Mouse (Mus musculus) lung, postnatal 0 days (tissue): ENCODE measurements around the gene Acbd4. TPM values are rescaled to one million over a fixed set of nuclear protein-coding genes. Genes with fewer than 3 reads are reported as not detected.

Source experiments
- ATAC-seq: fragments of 200-750 bp; cut with Nextera tagmentation; 2 replicates; pipeline ENCODE4 v1.8.0; 2017; ENCODE audit warnings: moderate library complexity
- DNase-seq: peaks from one replicate; pipeline ENCODE4 v3.0.0-alpha.2; 2016; ENCODE audit warnings: low spot score
- H3K27ac ChIP-seq: fragments of 300-500 bp; sonication (generic); 2 replicates; pipeline ENCODE4 v1.5.1; 2014; ENCODE audit warnings: antibody characterized with exemption, mild to moderate bottlenecking, low read length, mixed read lengths
- H3K27me3 ChIP-seq: fragments of 300-500 bp; sonication (generic); replicated peaks from 2 replicates; pipeline ENCODE4 v1.6.1; 2014; ENCODE audit warnings: low read length, mixed read lengths; ENCODE audit not compliant: insufficient read depth
- H3K36me3 ChIP-seq: fragments of 300-500 bp; sonication (generic); 2 replicates; pipeline ENCODE4 v1.6.1; 2014; ENCODE audit warnings: low read length, mixed read lengths; ENCODE audit not compliant: insufficient read depth
- H3K4me1 ChIP-seq: fragments of 300-500 bp; sonication (generic); 2 replicates; pipeline ENCODE4 v1.6.1; 2014; ENCODE audit warnings: antibody characterized with exemption, low read depth, low read length, mixed read lengths; ENCODE audit not compliant: insufficient read depth
- H3K4me2 ChIP-seq: fragments of 300-500 bp; sonication (generic); replicated peaks from 2 replicates; pipeline ENCODE4 v1.6.1; 2014; ENCODE audit warnings: low read depth, mild to moderate bottlenecking, low read length, moderate library complexity, mixed read lengths
- H3K4me3 ChIP-seq: fragments of 300-500 bp; sonication (generic); 2 replicates; pipeline ENCODE4 v1.5.1; 2014; ENCODE audit warnings: low read depth, low read length
- H3K9ac ChIP-seq: fragments of 300-500 bp; sonication (generic); replicated peaks from 2 replicates; pipeline ENCODE4 v1.6.1; 2014; ENCODE audit warnings: low read depth, mild to moderate bottlenecking
- H3K9me3 ChIP-seq: fragments of 300-500 bp; sonication (generic); 2 replicates; pipeline ENCODE4 v1.6.1; 2016; ENCODE audit warnings: low read length, mixed read lengths
- CTCF ChIP-seq: IDR thresholded peaks from 2 replicates; pipeline ENCODE4 v1.5.1; 2016; ENCODE audit warnings: antibody characterized with exemption, mild to moderate bottlenecking
- EP300 ChIP-seq: IDR thresholded peaks from 2 replicates; pipeline ENCODE4 v1.6.1; 2016; ENCODE audit warnings: antibody characterized with exemption, mild to moderate bottlenecking, control low read depth
- WGBS: fragments of 180-500 bp; shearing (Covaris S2); extraction: QIAGEN DNeasy Blood & Tissue Kit; methylation state at CpG from one replicate; pipeline ENCODE4 v1.1.7; 2014; 5-methylcytosine and 5-hydroxymethylcytosine counted together
- polyA plus RNA-seq: library from polyadenylated mRNA; unstranded; fragments of >200 nt; fragmentation: Nextera tagmentation; extraction: Ambion mirVana; gene quantifications from 2 replicates; pipeline ENCODE4 v1.2.1, GENCODE M21; 2015

Acbd4 gene
- polyA plus RNA-seq, 1 experiment from 2014 or later = 34.5 TPM

GRCm38 (mm10) chr11:103111301-103111700, 9.8 kb downstream of the Acbd4 start:
- H3K9ac ChIP-seq = peak overlapping the region; percentile 43
- 21% methylated on average over 10 of the region's 10 CpGs for WGBS
- H3K4me2 ChIP-seq = peak overlapping the region; percentile 75
- no peaks in the 10 kb centered on the region for H3K9me3 ChIP-seq
- H3K4me1 ChIP-seq = peaks cover 17% of the 10 kb centered on the region; the same call in 1 of the 2 replicates
- ATAC-seq (no peak), DNase-seq (no peak)
- H3K4me3 ChIP-seq = peak overlapping the region; percentile 37; the same call in 1 of the 2 replicates
- H3K27ac ChIP-seq = peak overlapping the region; percentile 66; the same call in 1 of the 2 replicates
- TF ChIP-seq CTCF = no peak
- TF ChIP-seq EP300 = no peak
- no peaks in the 10 kb centered on the region for H3K36me3 ChIP-seq
- H3K27me3 ChIP-seq = no peaks in the 10 kb centered on the region

- H3K27ac ChIP-seq = peak overlapping the region; percentile 66; the same call in 1 of the 2 replicates
- 2% methylated on average over 28 of the region's 28 CpGs for WGBS
- peak overlapping the region; percentile 75 for H3K4me2 ChIP-seq
- DNase-seq = peak; percentile 82
- no peaks in the 10 kb centered on the region for H3K36me3 ChIP-seq
- H3K9me3 ChIP-seq = no peaks in the 10 kb centered on the region
- peak overlapping the region; percentile 37 for H3K4me3 ChIP-seq
- no peak for TF ChIP-seq EP300
- TF ChIP-seq CTCF = no peak
- H3K27me3 ChIP-seq = no peaks in the 10 kb centered on the region
- H3K9ac ChIP-seq = peak overlapping the region; percentile 43
- H3K4me1 ChIP-seq = peaks cover 17% of the 10 kb centered on the region; the same call in 1 of the 2 replicates
- ATAC-seq = peak; percentile 22
These were observed 10.5 kb downstream of the Acbd4 start for GRCm38 (mm10) chr11:103111881-103112551.

- TF ChIP-seq CTCF (no peak), EP300 (no peak)
- peak overlapping the region; percentile 37 for H3K4me3 ChIP-seq
These were observed 11.1 kb downstream of the Acbd4 start for GRCm38 (mm10) chr11:103112552-103112912.

GRCm38 (mm10) chr11:103113005-103113404, 11.5 kb downstream of the Acbd4 start:
- no peak overlapping the region for H3K27ac ChIP-seq
- no peaks in the 10 kb centered on the region for H3K9me3 ChIP-seq
- H3K9ac ChIP-seq = no peak overlapping the region
- DNase-seq (no peak), ATAC-seq (no peak)
- peaks cover 17% of the 10 kb centered on the region; the same call in 1 of the 2 replicates for H3K4me1 ChIP-seq
- TF ChIP-seq CTCF (no peak), EP300 (no peak)
- WGBS = 48% methylated on average over 12 of the region's 12 CpGs
- H3K36me3 ChIP-seq = no peaks in the 10 kb centered on the region
- no peaks in the 10 kb centered on the region for H3K27me3 ChIP-seq
- no peak overlapping the region for H3K4me2 ChIP-seq
- H3K4me3 ChIP-seq = no peak overlapping the region

More at GRCm38 (mm10) chr11:103112552-103112912, 11.1 kb downstream of the Acbd4 start:
- Histone ChIP-seq H3K9me3 (no peaks in the 10 kb centered on the region), H3K4me1 (peaks cover 17% of the 10 kb centered on the region; the same call in 1 of the 2 replicates), H3K27ac (peak overlapping the region; percentile 66; the same call in 1 of the 2 replicates), H3K4me2 (peak overlapping the region; percentile 75), H3K9ac (peak overlapping the region; percentile 43), H3K36me3 (no peaks in the 10 kb centered on the region), H3K27me3 (no peaks in the 10 kb centered on the region)
- 27% methylated on average over 9 of the region's 9 CpGs for WGBS
- DNase-seq (no peak), ATAC-seq (no peak)

GRCm38 (mm10) chr11:103113771-103114170, 12.3 kb downstream of the Acbd4 start:
- H3K4me3 ChIP-seq = no peak overlapping the region
- WGBS = 71% methylated on average over 4 of the region's 4 CpGs
- peaks cover 21% of the 10 kb centered on the region; the same call in 1 of the 2 replicates for H3K4me1 ChIP-seq
- no peaks in the 10 kb centered on the region for H3K27me3 ChIP-seq
- H3K27ac ChIP-seq = no peak overlapping the region
- H3K36me3 ChIP-seq = no peaks in the 10 kb centered on the region
- DNase-seq (no peak), ATAC-seq (no peak)
- no peaks in the 10 kb centered on the region for H3K9me3 ChIP-seq
- no peak overlapping the region for H3K4me2 ChIP-seq
- TF ChIP-seq EP300 = no peak
- H3K9ac ChIP-seq = no peak overlapping the region

- H3K4me1 ChIP-seq = peaks cover 21% of the 10 kb centered on the region; the same call in 1 of the 2 replicates
- TF ChIP-seq EP300 = no peak
- peak overlapping the region; percentile 63 for H3K4me3 ChIP-seq
- no peaks in the 10 kb centered on the region for H3K36me3 ChIP-seq
- DNase-seq (no peak), ATAC-seq (no peak)
- H3K4me2 ChIP-seq = peak overlapping the region; percentile 58
- peak overlapping the region; percentile 91 for H3K27ac ChIP-seq
- WGBS = 81% methylated on average over 11 of the region's 11 CpGs
- no peaks in the 10 kb centered on the region for H3K9me3 ChIP-seq
- no peaks in the 10 kb centered on the region for H3K27me3 ChIP-seq
- H3K9ac ChIP-seq = no peak overlapping the region
These were observed 12.9 kb downstream of the Acbd4 start for GRCm38 (mm10) chr11:103114270-103114943.
